Mouse (Mus musculus): ENCODE results near the gene Spast. TPM values are rescaled to one million over a fixed set of nuclear protein-coding genes. Genes with fewer than 3 reads are reported as not detected.
"Not testable (repeated sequence)": the region's sequence is repeated elsewhere in the genome, so short reads cannot be mapped to it uniquely, and the experiment has no call there.

Gene Spast
- total RNA-seq (2021): 100 to 1,000 TPM; 131 to 141 TPM

GRCm38 (mm10) chr17:74338937-74339804 lies at the start of gene Spast:
Gene Spast, plus strand, starts transcription at chr17:74338987.
- intact Hi-C loops (cut with DNase I): no loop called here
- peak; percentile 68 for DNase-seq

- DNase-seq: no peak
- intact Hi-C loops (cut with DNase I): no loop called here
Measured at GRCm38 (mm10) chr17:74290198-74290597, 48.6 kb upstream of the Spast start.

- intact Hi-C loops (cut with DNase I): no loop called here
- DNase-seq: no peak
Measured at GRCm38 (mm10) chr17:74290869-74291268, 47.9 kb upstream of the Spast start.

DNA sequence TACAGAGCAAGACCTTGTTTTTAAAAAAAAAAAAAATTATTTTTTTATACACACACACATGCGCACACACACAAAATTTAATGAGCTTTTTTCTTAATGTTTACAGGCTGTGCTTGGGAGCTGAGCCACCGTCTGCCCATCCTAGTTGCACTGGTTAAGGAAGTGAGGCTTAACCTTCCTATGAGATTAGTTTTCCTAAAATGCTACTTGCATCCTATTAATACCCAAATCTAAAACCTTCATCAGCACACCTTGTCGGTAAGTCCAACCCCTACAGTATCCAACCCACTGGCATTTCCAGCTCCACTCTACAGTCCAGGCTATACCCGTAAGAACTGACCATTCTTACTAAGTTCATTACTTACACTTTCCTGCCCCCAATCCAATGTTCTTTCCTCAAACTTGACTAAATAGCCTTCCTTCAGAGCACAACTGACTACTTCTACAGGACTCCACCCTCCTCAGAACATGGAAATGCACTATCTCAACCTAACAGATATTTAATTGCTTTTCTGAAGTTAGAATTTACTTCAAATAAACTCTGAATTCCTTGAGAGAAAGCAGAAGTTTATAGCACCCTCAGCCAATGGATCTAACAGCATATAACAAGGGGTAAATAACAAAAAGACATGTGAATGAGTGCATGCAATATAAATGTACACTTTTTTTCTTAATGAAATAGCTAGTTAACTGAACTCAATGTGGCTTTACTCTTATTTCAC lies 47.0 kb upstream of the Spast start:
- intact Hi-C loops (cut with DNase I): no loop called here

DNA sequence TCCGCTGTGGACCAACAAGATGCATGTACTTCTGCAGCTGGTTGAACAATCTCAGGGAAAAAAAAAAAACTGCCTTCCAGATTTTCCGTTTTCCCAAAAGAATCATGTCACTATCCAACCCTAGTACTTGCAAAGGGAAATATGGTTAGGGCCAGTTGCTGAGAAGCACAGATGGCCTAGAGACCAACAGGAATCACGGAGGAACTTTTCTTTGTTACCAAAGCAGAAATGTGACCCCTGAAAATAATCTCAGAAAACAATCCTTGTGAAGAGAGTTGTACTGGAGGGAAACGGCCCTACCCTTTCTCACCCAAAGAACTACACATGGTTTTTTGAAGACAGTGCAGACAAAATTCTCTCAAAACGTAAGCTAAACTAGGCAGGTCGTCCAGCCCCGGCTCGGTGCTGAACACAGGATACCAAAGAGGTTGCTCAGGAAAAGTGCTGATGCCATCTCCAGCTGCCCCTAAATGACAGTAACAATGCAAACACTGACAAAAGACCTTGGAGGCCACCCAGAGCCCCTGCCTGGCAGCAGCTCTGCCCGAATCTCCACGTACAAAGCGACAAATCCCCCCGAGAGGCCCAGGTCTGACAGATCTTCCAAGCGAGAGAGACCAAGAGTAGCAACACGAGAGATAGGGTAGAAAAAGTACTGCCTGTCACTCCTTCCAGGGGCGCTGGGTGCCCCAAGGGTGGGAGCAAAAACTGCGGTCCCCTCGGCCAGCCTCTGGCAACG lies 44.9 kb upstream of the Spast start:
- peak; percentile 45 for DNase-seq
- intact Hi-C loops (cut with DNase I): no loop called here

More for the DNA sequence above, 47.0 kb upstream of the Spast start:
- no peak for DNase-seq

GRCm38 (mm10) chr17:74294426-74295025 lies 44.3 kb upstream of the Spast start:
- DNase-seq: peak; percentile 74
- intact Hi-C loops (cut with DNase I): no loop called here

- DNase-seq: peak; percentile 81
- intact Hi-C loops (cut with DNase I): no loop called here
Measured at GRCm38 (mm10) chr17:74295026-74295970, 43.5 kb upstream of the Spast start, which contains the start of gene Memo1. Gene Memo1, minus strand, starts transcription at chr17:74295521.

DNA sequence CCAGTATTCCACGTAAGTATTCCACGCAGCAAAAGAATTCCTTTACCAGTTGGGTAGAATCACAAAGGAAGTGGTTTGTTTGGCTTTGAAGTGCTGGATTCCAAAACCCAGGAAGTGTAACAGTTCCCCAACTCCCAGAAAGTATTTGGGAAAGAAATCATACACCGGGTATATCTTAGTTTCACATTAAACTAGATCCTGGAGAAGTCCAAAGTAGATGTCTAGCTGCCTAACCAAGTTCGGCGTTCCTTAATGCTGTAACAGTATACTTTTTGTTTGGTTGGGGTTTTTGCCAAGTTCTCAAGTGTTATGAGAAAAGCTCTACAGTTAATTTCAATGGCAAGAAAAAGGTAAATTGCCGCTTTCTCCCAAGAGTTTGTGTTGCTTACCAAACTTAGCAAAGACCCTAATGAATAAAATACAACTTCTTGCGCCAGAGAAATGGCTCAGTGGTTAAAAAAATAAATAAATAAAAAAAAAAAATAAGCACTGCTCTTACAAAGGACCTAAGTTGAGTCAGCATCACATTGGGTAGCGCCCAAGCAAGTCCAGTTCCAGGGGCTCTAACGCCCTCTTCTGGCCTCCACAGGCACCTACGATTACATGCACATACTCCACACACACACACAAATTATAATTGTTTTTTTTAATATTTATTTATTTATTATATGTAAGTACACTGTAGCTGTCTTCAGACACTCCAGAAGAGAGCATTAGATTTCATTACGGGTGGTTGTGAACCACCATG lies 42.5 kb upstream of the Spast start:
- intact Hi-C loops (cut with DNase I): no loop called here
- peak; percentile 12 for DNase-seq

DNA sequence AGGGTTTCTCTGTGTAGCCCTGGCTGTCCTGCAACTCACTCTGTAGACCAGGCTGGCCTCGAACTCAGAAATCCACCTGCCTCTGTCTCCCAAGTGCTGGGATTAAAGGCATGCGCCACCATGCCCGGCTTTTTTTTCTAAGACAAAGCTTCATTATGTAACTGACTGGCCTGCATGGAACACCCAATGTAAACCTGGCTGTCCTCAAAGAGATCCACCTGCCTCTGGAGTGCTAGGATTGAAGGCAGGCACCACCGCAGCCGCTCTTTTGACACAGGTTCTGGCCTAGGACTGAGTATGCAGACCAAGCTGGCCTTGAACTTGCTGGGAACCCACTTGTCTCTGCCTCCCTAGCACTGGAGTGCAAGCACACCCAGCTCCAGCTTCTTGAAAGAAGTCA lies 41.8 kb upstream of the Spast start:
- DNase-seq; intact Hi-C loops (cut with DNase I): not testable (repeated sequence)

- intact Hi-C loops (cut with DNase I): no loop called here
- DNase-seq: no peak
Measured at GRCm38 (mm10) chr17:74300089-74300488, 38.7 kb upstream of the Spast start.

DNA sequence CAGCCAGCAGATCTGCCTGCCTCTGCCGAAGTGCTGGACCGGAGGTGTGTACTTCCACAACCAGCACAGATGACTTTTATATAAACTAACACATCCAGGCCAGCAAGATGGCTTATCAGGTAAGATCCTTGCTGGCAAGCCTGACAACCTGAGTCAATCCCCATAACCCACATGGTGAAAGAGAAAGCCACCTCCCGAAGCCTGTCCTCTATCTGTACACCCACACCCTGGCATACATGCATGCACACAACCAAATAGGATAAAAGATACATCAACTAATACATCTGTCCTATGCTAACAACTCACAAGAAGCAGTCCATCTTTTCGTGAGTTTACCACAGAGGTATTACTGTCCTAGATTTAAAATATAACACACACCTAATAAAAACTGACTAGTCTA lies 34.7 kb upstream of the Spast start:
- intact Hi-C loops (cut with DNase I): no loop called here
- DNase-seq: no peak

DNA sequence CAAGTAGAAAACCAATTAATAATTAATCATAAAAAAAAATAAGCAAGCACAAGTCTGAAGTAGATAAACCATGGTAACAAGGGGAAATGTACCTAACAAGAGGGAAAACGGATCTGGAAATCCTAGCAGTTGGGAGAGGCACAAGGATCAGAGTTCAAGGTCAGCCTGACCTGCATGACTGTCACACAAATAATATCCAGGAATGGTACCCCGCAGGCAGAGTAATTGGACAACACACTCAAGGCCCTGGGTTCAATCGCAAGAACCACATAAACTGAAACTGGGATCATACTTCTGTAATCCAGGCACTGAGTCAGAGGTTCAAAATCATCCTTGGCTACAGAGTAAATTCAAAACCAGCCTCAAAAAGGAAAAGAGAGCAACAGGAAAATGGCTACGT lies 33.2 kb upstream of the Spast start:
- intact Hi-C loops (cut with DNase I): no loop called here
- no peak for DNase-seq

DNA sequence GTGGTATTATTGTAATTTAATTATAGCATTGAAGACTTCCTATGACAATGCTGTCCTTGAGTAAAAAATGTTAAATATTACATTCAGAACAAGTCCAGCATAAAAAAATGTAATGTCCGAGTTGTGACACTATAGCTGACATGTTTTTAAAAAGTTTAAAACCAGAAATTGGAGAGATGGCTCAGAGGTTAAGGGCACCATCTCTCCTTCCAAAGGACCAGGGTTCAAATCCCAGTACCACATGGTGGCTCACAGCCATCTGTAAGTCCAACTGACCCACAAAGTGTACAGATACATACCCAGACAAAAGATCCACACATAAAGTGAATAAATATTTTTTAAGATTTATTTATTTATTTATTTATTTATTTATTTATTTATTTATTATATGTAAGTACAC lies 32.8 kb upstream of the Spast start:
- intact Hi-C loops (cut with DNase I): no loop called here

DNA sequence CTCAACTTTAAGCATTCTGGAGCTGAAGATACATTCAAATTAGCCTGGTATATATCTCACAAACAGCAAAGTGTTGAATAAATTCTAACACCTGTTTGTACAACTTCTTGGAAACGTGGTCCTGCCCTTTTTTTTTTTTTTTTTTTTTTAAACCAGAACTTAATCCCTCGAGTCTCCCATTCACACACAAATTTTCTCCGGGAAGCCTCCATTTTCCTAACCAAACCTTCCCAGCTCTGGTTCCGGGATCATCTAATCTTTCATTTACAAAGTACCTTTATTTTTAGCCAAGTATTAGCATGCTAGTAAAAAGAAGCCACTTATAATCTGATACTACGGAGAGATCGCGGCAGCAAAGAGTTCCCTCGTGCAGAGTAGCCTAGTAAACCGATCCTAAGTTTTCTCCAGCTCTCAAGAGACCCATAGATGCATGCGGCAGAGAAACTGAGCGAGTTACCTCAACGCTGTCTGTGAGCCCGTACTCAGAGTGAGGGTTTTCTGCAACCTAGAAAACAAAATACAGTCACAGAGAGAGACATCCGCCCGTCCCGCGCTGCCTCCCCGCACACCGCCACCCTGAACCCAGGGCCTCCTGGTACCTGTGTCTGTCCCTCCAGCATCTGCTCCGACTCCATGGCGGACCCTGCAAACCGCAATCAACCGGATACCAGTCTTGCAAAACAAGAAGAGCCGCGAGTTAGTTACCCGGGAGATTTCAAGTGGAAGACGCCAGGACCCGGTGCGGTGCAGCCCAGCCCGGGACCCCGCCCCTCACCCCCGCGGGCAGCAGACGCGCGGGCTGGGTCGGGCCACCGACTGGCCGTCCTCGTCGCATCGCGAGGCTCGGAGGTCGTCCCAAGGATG lies 23.1 kb upstream of the Spast start:
- intact Hi-C loops (cut with DNase I): no loop called here
- DNase-seq: no peak

More for the DNA sequence above, 32.8 kb upstream of the Spast start:
- no peak for DNase-seq

DNA sequence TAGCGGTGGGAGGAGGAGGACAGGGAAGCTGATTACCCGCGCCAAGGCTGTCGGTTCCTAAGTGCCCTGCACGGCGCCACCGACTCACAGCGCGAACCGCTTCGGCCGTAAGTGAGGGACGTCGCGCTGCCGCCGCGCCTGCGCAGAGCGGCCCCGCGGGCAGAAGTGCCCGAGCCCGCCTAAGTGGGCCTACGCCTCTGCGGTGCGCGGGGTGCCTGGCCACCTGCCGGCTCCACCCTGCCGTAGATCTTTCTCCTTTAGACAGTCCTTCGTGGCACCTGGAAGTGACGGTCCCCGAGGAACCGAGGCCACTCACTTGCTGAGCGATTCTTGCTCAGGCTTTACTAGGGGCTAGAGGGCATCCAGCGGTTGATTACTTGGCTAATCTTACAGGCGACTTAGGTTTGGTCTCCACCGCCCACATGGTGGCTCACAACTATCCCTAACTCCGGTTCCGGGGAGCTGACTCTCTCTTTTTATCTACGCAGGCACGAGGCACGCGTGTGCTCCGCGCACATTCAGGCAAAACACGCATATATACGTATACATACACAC lies 22.4 kb upstream of the Spast start:
- intact Hi-C loops (cut with DNase I): no loop called here
- DNase-seq: peak; percentile 89

DNA sequence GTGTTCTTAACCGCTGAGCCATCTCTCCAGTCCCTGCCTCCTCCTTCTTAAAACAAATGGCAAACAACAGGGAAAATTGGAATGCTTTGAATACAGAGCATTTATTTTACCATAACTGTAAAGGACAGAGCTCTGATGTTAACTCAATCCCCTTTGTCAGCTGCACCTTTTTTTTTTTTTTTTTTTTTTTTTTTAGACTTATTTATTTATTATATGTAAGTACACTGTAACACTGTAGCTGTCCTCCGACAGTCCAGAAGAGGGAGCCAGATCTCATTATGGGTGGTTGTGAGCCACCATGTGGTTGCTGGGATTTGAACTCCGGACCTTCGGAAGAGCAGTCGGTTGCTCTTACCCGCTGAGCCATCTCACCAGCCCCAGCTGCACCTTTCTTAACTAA lies 20.1 kb upstream of the Spast start:
- no peak for DNase-seq
- intact Hi-C loops (cut with DNase I): no loop called here

DNA sequence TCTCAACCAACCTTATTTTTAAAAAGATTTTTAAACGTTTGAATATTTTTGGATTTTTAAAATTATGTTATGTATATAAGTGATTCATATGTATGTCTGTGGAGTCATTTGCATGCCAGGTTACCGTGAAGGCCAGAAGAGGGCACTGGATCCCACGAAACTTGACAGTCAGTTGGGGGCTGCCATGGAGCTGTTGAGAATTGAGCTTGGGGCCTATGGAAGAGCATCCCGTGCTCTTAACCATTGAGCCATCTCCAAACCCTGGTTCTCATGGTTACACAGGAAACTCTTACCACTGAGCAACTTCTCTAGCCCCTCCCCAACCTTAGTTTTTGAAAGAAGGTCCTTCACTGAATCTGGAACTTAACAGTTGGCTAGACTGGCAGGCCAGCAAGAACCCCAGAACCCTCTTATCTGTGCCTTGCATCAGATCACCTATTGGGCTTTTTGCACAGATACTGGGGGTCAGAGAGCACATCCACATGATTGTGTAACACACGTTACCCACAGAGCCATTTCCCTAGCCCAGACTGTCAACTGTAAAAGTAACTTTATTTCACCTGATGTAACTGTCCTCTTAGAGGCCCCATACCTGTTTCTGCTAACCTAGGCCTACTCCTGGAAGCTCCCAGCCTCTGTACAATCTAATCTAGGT lies 16.3 kb upstream of the Spast start:
- intact Hi-C loops (cut with DNase I): no loop called here
- DNase-seq: peak; percentile 18

Data from left cerebral cortex, postnatal 4 days (tissue).